Mouse (Mus musculus) heart, postnatal 0 days (tissue): Measurements from ENCODE around the gene Vcl.

Source experiments
- CTCF ChIP-seq: IDR thresholded peaks from 2 replicates; pipeline ENCODE4 v1.5.1; 2016; ENCODE audit warnings: antibody characterized with exemption, control low read depth, low read depth
- EP300 ChIP-seq: IDR thresholded peaks from 2 replicates; pipeline ENCODE4 v1.6.1; 2016; ENCODE audit warnings: antibody characterized with exemption, low read depth

GRCm38 (mm10) chr14:20903137-20903536 lies 26.1 kb upstream of the Vcl start:
- TF ChIP-seq CTCF (no peak), EP300 (no peak)
